Mouse (Mus musculus) spleen, postnatal 10 days (tissue): ENCODE measurements around the gene D930020B18Rik.

Source experiments
- DNase-seq, 2 experiments: peaks; one replicate each; pipeline ENCODE4 v3.0.0; 2021 to 2022; ENCODE audit warnings: low spot score in 2 of 2

The D930020B18Rik gene

GRCm38 (mm10) chr10:121639573-121639972 is 1.8 kb upstream of the D930020B18Rik start:
- DNase-seq, result no peak

- DNase-seq, result peak in 1 of 2 experiments; percentile 40
Observed at GRCm38 (mm10) chr10:121640150-121640930, 1.0 kb upstream of the D930020B18Rik start.

GRCm38 (mm10) chr10:121640944-121641271 is 480 bp upstream of the D930020B18Rik start:
- no peak for DNase-seq

GRCm38 (mm10) chr10:121642054-121642947 is 913 bp downstream of the D930020B18Rik start:
- no peak for DNase-seq

DNA sequence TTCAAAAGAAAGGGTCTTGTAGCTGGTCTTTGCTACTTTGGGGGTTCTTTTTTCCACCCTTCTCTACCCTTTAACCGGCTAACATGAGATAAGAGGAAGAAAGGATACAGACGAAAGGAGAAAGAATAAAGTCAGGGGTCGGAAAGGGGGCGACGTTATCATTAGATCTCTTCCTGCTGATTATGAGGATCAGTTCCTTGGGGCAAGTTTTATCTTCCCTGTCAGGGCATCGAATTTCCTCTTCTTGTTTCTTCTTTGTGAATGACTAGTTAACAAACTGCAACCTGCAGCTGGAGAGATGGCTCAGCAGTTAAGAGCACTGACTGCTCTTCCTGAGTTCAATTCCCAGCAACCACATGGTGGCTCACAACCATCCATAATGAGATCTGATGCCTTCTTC is 4.9 kb downstream of the D930020B18Rik start:
- no peak for DNase-seq

DNA sequence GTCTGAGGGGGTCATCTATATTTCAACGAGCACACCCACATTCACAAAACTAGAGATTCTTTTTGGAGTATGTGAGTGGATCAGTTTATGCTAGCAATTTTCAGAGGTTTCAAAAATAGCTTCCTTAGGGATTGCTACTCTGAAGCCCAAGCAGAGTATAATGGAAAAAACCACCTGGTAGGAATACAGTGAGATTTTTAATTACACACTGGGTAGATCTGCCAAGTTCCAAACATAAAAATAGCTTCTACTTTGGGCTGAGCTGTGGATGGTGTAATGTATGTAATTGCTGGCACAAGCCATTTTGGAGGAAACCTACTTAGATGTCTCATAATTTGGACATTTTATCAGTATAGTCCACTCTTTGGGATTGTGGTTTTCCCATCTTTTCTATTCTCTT is 11.7 kb downstream of the D930020B18Rik start:
- no peak for DNase-seq

GRCm38 (mm10) chr10:121655907-121656306 is 14.5 kb downstream of the D930020B18Rik start:
- DNase-seq, result no peak

- DNase-seq, result no peak
Observed at GRCm38 (mm10) chr10:121662711-121663110, 21.3 kb downstream of the D930020B18Rik start.

- DNase-seq, result no peak
Observed at GRCm38 (mm10) chr10:121663599-121663998, 22.2 kb downstream of the D930020B18Rik start.

GRCm38 (mm10) chr10:121665631-121666145 is 24.3 kb downstream of the D930020B18Rik start:
- DNase-seq, result no peak

DNA sequence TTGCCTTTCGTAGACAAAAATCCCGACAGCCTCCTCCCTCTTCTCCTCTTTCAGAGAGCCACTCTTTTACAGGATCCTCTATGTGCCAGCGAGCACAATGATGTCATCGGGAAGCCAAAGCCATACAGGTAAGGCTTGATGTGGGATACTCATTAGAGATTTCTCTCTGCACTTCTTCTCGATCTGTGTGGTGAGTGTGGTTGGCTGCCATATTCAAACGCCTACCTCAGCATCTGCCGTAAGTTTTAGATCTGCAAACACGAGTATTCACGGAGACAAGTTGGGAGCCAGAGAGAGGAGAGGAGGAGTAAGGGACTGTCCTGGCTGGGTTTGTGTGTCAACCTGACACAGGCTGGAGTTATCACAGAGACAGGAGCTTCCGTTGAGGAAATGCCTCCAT is 27.7 kb downstream of the D930020B18Rik start:
- DNase-seq, result no peak

DNA sequence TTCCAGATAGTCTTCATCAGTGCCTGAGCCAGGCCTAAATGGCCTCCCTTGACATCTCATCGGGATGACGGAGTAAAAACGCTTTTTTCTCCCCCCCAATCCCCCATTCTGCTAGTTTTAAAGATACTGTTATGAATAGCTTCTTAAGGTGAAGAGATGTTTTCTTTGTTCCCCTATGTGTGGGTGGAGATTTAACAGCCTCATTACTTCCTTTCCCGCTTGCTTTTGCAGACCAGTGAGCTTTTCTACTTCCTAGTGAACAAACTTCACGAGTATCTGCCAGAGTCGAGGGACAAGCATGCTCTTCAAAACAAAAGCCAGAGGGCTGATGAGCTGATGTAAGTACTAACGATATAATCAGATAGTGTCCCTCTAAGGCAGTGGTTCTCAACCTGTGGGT is 35.6 kb downstream of the D930020B18Rik start:
- no peak for DNase-seq

GRCm38 (mm10) chr10:121680902-121681301 is 39.5 kb downstream of the D930020B18Rik start:
- DNase-seq, result no peak

DNA sequence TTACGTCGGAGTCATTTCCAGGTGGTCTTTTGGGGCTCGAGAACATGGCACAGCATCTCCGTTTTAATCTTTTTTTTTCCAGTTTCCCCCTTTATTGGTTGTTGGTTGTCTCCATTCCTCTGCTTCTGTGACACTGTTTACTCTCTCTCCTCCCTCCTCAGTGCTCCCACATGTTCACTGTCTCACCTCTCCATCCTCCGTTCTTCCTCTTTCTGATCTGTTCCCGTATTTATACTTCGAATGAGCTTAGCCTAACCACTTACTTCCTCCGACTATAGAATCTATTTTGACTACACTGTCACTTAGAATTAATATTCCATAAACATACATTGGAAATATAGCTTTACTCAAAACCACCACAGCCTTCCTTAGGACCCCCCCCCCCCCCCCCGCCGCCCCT is 41.2 kb downstream of the D930020B18Rik start:
- no peak for DNase-seq

GRCm38 (mm10) chr10:121686153-121686660 is 44.8 kb downstream of the D930020B18Rik start:
- DNase-seq, result no peak

GRCm38 (mm10) chr10:121687511-121687910 is 46.1 kb downstream of the D930020B18Rik start:
- DNase-seq, result no peak

- peak in 1 of 2 experiments; percentile 54 for DNase-seq
Observed at GRCm38 (mm10) chr10:121689591-121690314, 48.4 kb downstream of the D930020B18Rik start.

DNA sequence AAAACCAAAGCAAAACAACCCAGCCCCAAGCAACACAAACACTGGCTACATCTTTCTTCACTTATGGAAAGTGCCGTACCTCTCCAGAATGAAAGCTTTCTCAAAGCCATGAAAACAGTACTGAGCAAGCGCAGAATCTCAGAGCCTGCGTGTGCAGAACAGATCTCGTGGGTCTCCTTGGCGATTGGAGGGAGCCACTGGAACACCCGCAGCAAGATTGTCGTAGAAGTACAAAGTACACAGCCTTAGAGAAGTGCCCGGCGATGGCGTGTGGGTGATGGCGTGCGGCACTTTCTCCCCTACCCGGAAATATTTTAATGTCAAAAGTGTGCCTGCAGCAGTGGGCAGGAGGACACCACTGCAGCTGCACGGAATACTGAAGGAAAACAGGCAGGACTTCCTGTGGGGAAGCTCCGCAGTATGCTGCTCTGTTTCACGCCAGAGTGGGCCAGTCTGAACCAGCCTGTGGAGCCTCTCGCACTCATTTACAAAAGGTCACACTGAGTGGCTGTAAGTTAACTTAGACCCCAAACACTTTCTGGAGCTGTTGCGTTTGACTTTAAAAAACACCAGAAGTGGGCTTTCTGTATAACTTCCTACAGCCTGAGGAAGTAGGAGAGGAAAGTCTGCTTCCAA is 51.7 kb downstream of the D930020B18Rik start:
- no peak for DNase-seq

DNA sequence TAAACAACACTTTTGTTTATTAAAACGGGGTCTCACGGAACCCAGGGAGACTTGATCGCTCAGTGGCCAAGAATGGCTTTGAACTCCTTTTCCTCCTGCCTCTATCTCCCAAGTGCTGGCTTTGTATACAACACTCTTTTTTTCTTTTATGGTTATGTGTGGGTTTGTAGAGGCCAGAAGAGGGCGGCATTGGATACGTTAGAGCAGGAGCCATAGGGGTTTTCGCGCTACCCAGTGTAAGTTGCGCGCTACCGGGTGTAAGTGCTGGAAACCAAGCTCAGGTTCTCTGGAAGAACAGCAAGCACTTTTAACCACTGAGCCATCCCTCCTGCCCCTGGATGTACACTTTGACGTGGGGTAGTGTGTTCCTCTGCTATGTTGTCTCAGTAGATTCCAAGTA is 53.2 kb downstream of the D930020B18Rik start:
- peak in 1 of 2 experiments; percentile 2 for DNase-seq

- DNase-seq, result peak in 1 of 2 experiments; percentile 36
Observed at GRCm38 (mm10) chr10:121701296-121702248, 60.2 kb downstream of the D930020B18Rik start.
